Mouse (Mus musculus): ENCODE data around the gene Slc25a22. TPM values are rescaled to one million over a fixed set of nuclear protein-coding genes. Genes with fewer than 3 reads are reported as not detected.
A peak's percentile ranks its signal among the peaks of the same experiment; 100 is the strongest.
"Not testable (repeated sequence)": the region's sequence is repeated elsewhere in the genome, so short reads cannot be mapped to it uniquely, and the experiment has no call there.

The Slc25a22 gene
- total RNA-seq, 1 experiment from 2014 or later, result 11.1 TPM

DNA sequence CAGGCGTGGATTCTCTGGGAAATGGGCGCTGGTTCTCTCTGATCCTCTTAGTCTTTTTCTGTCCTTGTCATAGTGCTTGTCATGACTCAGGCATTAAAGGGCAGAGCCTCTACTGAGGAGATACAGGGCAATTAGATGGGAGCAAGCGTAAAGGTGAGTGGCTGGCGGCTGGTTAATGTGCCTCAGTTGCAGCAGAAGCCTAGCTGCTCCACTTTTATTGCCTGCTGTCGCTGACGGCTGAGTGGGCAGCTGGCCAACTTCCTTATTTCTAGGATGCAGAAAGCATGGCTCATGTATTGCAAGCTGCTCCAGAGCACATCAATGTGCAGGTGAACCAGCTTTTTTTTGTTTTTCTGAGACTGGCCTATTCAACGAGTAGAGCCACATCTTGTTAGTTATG, 18.7 kb downstream of the Slc25a22 start:
- peak; percentile 30; the same call in 1 of the 2 replicates for ATAC-seq (replicated peaks; ENCODE audit: low read depth, poor library complexity, severe bottlenecking)

DNA sequence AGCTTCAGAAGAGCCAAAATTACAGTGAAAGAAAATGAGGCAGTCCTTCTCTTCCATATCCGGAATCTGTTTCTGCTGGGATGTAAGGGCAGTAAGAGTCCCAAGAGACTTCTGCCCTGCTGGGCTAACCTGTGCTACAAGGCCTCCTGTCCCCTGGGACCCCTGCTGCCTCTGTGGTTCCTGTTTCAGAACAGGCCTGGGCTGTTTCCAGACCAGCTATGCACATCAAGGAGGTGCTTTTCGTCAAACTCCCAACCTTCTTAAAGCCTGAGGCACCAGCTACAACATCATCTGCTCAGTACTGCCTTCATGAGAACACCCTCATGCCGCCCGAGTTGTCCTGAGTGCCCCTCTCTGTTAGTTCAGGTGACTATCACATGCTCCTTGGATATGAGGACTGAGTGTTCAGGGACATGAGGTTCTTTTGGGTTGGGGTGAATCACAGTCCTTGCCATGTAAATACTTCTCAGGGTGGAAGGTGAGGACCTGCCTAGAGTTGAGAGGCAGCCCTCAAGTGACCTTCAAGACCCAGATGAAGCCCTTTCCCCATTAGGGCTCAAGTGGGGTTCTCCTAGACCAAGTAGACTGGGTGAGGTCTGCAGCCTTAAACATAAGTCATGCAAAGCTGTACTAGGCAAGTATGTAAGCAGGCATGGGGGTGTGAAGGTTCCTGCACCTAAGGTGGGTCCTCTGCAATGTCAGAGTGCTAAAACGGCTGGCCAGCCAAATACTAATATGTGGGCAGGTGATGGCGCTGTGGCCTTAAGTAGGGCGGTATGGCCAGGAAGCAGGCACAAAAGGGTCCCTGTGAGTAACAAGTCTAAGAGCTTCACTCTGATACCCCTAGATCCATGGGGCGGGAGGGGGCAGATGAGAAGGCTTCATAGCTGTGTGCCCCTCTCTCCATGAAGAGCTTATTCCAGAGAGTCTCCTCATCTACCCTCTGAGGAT, 19.7 kb downstream of the Slc25a22 start:
- no peak for ATAC-seq (replicated peaks; ENCODE audit: low read depth, poor library complexity, severe bottlenecking)

DNA sequence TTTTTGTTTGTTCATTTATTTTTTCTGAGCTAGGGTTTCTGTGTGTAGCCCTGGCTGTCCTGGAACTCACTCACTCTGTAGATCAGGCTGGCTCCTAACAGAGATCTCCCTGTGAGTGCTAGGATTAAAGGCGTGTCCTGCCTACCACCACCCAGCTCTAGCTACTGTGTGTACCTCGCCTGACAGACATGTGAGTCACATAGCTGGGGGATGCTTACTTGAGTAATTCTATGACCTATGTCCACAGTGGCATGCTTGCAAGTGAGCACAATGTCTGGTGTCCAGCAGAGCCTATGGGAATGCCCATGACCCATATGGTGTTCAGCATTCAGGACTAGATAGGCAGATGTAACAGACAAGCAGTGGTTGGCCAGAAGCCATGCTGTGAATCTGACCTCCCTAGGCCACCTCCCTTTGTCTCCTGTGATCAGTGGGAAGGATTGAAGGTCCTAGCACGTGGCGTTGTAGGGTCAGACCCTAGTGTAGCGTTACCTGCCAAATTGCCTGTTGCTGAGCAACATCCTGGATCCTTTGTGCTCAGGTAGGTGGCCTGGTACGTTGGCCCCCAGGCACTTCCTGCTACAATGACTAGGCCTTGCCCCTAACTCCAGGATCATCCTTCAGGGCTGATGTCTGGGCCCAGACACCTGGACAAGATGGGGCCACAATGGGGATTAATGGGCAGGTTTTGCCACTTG, 21.4 kb downstream of the Slc25a22 start:
- ATAC-seq (replicated peaks; ENCODE audit: low read depth, poor library complexity, severe bottlenecking), result no peak

DNA sequence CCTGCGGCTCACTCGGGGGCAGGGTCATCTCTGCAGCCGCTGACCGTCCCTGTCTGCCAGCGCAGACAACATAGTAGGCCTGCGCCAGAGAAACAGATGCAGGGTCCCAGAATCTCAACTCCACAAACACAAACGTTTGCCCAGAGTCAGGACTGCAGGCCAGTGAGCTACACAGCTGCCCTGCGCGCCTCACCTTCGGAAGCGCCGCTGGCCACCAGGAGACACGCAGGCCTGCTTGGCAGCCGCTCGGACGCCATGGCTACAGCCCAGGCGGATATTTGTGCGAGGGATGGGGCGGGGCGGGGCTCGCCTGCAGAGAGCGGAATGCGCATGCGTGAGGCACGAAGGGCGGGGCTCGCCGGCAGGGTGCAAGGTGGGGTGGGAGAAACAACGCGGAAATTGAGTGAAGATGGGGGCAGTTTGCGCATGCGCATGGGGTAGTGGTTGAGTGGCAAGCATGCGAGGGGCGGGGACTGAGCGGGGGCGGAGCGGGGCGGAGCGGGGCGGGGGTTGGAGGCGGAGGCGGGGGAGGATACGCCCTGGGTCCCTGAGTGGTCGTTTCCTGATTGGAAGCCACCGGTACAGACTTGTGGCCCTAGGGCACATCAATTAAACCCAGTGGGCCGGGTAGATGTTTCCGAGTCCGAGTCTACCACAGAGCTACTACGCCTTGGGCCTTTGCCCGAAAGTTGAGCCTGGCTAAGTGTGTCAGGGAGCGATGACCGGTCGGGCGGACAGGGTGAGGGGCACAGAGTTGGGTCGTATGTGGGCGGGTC, 23.7 kb downstream of the Slc25a22 start, which contains the start of gene Gatd1:
Gene Gatd1, minus strand, starts transcription at position 328 of the 776 bp plus-strand sequence.
- peak; percentile 88 for ATAC-seq (replicated peaks; ENCODE audit: low read depth, poor library complexity, severe bottlenecking)

DNA sequence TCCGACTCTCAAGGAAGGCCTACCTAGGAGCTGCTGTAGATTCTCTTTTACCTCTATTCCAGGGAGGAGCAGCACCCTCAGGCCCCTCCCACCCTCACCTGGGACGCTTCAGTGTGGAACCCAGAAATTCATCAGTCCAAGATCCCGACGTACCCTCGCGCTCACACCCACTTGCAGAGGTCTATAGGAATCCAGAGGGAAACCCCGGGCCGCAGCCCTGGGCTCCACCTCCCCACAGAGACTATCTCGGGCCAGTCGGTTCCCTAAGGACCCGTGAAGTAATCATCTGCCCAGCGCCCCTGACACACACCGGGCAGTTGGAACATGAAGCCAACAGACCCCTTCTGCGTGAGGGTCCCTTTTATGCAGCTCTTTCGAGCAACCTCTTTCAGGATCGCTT, 24.4 kb downstream of the Slc25a22 start:
- ATAC-seq (replicated peaks; ENCODE audit: low read depth, poor library complexity, severe bottlenecking), result no peak

DNA sequence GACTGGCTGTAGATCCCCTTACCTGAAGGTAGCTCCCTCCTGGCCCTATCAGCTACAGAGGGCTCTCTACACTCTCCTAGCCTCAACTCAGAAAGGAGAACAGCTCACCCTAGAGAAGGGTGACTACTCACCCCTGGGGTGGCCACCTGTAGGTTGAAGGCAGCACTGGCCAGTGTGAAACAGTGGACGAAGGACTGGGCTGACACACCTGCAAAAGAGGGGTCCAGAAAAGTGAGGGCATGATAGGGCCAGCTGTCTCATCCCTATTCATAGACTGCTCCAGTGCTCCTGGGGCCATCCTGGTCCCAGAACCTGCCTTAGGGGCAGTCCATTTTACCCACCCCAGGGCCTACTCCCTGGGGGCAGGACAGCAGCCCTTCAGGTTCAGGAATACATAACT, 26.0 kb downstream of the Slc25a22 start:
- no peak for ATAC-seq (replicated peaks; ENCODE audit: low read depth, poor library complexity, severe bottlenecking)

DNA sequence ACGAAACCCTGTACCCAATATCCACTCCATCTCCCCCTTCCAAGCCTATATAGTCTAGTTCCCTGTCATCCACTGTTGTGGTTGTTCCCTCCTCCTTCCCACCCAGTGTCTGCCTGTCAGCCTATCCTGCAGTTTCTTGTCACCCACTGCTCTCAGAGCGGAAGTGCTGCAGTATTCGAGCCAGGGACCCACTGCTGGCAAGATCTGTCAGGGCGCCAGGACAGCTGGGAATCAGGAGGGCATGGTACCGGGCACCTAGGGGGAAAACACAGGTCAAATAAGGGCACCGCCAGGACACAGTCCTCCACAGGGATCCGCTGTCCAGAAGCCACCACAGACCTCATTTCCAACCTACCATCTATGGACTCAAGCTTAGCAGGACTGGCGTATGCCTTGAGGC, 27.1 kb downstream of the Slc25a22 start:
- no peak for ATAC-seq (replicated peaks; ENCODE audit: low read depth, poor library complexity, severe bottlenecking)

DNA sequence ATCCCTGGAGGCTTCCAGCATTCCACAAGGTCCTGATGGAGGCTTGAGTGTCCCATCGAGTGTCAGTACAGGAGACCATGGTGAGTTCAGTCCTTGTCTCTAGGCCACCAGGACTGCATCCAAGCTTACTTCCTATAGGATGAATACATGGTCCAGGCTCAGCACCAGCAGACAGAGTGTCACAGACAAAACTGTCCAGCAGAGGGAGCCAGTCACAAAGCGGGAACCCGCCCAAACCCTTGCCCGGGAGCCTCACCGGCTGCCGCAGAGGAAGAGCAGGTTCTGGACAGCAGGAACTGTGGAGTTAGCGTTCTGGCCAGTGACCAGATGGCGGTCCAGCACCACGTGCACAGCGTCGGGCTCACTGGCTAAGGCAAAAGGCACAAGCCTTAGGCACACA, 28.9 kb downstream of the Slc25a22 start:
- ATAC-seq (replicated peaks; ENCODE audit: low read depth, poor library complexity, severe bottlenecking), result peak; percentile 93

DNA sequence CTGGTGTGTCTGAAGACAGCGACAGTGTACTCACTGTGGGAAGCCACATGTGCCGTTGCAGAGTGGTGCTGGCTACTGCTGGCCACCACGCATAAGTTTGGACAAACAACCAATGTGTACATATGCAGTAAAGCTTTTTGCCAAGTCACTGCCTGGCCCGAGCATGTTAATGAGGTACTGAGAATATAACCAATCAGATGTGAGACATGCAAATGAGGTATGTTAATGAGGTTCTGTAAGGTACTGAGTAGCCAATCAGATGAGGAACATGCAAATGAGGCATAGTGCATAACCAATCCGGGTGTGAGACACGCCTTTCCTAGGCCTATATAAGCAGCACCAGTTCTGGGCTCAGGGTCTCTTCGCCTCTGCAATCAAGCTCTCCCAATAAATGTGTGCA, 30.0 kb downstream of the Slc25a22 start:
- ATAC-seq (replicated peaks; ENCODE audit: low read depth, poor library complexity, severe bottlenecking), result not testable (repeated sequence)

DNA sequence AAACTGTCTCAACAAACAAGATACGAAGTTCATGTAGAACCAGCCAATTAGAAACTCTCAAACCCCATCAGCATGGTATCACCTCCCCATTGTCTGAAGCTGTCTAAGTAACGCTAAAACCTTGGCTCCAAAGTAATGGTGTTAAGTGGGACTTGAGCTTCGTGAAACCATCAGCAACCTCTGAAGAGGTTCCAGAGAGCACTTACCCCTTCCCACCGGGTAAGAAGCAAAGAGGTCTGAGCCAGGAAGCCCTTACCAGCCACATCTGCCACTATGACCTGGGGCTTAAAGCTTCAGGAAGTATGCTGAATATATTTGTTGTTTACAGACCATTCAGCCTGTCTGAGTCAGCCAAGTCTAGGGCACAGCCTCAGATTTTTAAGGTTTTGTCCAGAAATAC, 32.2 kb downstream of the Slc25a22 start:
- no peak for ATAC-seq (replicated peaks; ENCODE audit: low read depth, poor library complexity, severe bottlenecking)

DNA sequence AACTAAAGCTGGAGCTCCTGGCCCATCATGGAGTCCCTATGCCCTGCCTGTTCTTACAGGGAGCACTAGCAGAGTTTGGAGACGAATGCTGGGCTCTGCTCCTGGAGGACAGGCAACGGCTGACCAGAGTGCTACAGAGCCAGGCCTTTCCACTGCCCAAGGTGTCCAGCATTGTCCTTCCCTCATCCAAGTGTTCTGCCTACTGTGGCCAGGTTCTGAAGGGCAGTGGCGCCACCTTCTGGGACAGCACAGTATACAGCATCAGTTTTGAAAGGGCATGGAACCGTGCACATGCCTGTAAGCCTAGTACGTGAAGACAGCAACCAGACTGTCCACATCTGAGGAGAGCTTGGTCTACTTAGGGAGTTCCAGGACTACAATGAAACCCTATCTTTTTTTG, 34.4 kb downstream of the Slc25a22 start:
- ATAC-seq (replicated peaks; ENCODE audit: low read depth, poor library complexity, severe bottlenecking), result peak; percentile 87

DNA sequence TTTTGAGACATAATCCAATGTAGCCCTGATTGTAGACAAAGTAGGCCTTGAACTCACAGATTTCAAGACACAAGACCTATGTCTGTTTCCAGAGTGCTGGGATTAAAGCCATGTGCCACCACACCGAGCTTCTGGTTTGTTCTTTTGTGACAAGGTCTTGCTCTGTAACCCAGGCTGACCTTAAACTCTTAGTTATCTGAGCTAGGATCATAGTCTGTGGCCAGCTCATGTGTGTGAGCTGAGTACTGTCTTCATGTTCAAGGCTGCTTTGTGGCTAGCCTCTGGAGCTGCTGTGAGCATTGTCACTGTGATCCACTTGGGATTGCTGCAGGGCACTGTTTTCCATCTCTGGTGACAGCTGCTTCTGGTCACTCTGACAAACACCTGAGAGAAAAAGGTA, 42.3 kb downstream of the Slc25a22 start:
- ATAC-seq (replicated peaks; ENCODE audit: low read depth, poor library complexity, severe bottlenecking), result no peak

DNA sequence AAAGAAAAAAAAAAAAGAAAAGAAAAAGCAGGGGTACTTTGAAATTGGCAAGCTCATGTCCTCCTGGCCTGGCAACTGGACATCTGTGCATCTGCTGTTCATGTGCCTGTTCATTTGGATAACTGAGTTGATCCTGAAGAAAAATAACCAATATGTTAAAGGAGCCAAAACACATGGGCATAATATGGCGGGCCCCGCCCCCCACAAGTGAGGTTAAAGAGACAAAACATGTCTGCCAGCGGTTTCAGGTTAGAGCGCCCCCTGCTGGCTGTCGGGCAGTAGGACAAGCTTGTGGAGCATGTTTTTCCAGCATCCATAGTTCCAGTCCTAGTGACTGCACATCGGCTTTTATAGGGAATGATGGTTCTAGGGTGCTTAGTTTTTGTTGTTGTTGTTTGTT, 42.9 kb downstream of the Slc25a22 start:
- 0 out of 2 replicates have a peak, but pooled peaks have one; percentile 13 for ATAC-seq (replicated peaks; ENCODE audit: low read depth, poor library complexity, severe bottlenecking)

DNA sequence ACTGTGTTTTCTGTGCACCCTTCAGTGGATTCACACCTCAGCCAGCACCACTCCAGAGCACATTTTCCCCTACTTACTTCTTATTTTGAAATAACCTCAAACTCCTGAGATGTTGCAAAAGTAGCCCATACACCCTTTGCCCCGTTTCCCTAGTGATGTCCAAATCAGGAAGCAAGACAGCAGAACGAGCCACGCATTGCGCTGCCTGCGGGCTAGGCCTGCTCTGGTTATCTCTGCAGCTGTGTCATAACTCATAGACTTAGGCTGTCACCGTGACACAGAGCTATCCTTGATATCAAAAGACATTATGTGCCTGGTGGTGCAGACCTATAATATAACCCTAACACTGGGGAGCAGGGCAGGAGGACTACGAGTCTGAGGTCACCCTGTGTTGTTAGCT, 43.5 kb downstream of the Slc25a22 start:
- peak; percentile 60 for ATAC-seq (replicated peaks; ENCODE audit: low read depth, poor library complexity, severe bottlenecking)

DNA sequence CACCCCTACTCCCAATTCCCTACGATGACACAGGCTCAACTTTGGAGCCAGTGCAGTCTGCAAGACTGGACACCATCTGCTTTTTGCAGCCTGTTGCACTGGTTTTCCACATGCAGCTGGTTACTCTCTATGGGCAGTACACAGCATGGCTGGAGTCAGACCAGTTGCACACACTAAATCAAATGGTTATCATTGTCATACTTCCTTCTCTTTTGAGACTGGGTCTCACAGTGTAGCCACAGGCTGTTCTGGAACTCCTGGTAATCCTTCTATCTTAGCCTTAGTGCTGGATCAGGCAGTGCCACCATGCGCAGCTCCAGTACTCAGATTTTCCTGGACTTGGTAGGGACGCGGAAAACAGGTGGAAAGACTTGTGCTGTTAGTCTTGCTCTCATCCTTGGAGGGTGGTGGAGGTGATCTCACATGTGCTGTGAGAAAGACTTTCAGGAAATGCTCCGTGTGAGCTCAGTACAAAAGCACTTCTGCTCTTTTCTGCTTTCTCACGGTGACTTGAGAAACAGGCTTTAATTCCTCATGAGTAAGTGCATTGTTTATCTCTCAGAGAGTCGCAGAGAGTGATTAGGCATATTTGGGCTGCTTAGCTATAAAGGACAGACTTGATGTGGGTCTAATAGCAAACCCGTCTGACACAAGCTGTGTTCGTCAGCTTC, 45.0 kb downstream of the Slc25a22 start:
- peak; percentile 42 for ATAC-seq (replicated peaks; ENCODE audit: low read depth, poor library complexity, severe bottlenecking)

DNA sequence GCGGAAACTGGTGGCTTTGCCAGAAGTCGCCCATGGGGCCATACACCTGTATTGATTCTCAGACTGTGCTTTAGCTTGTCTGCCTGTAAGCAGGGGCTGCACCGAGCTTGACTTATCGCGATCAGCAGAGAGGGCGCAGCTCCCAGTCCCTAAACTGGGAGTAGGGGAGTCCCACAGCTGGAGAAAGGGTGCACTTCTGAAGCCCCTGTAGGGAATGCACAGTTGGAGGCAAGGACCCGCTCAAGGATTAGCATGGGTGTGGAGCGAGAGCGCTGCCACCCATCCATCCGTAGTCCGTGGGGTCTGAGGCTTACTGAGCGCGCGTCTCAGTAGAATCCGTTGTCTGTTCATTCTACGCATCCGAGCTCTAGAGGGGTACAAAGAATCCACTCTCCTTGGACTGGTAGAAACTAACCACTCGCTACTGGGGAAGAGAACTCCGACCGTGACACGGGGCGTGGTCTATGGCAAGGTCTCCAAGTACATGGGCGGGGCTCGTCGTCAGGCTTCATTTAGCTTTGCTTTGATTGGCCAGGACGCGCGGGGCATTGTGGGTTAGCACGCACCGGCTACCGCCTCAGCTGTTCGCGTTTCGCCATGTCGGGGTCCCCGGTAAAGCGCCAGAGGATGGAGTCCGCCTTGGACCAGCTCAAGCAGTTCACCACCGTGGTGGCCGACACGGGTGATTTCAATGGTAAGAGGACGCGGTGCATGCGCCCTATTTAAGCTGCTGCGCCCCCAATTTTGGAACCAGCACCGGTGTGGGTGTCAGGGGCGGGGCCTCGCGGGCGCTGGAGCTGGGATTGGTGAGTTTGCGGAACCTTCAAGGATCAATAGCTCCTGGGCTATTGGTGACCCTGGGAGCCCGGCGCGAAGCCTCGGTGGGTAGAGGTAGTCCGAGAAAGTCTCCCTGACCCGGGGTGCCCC, 45.8 kb downstream of the Slc25a22 start, which contains the start of gene Taldo1:
Gene Taldo1, plus strand, starts transcription at position 575 of the 927 bp plus-strand sequence.
- ATAC-seq (replicated peaks; ENCODE audit: low read depth, poor library complexity, severe bottlenecking), result peak; percentile 78

DNA sequence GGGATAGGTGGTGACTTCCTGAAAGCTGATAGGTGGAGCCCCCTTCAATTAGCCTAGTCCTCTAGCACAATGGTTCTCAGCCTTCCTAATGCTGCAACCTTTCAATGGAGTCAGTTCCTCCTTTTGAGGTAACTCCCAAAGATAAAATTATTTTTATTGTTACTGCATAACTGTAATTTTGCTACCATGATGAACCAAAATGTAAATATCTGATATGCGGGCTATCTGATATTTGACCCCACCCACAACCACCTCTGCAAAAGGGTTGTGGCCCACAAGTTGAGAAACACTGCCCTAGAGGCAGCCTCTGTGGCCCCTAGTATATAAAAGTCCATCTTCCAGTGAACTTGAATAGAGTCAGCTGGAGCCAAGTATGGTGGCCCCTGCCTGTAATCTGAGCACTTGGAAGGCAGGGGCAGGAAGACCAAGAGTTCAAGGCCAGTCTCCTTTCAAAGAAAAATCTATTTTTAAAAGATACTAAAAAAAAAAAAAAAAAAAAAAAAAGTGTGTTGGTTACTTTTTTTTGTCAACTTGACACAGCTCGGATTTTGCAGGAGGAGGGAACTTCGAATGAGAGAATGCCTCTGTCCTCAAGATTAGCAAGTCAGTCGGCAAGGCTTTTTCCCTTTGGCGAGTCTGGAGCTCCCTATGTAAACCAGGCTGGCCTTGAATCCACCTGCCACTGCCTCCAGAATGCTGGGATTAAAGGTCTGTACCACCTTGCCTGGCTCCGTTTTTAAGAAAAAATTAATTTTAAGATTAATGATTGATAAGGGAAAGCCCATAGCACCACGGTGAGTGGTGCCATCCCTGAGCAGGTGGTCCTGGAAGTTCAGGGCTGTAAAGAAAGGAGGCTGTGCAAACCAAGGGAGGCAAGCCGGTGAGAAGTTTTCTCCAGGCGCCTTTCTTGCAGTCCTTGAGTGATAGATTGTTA, 47.1 kb downstream of the Slc25a22 start:
- ATAC-seq (replicated peaks; ENCODE audit: low read depth, poor library complexity, severe bottlenecking), result no peak
